Mouse (Mus musculus) liver, adult 2 months (tissue): Measurements from ENCODE around the gene Slc4a5. TPM values are rescaled to one million over a fixed set of nuclear protein-coding genes. Genes with fewer than 3 reads are reported as not detected.

Experiments used
- DNase-seq: peaks from one replicate; pipeline ENCODE4 v3.0.0-alpha.2; 2011; ENCODE audit warnings: low read depth, low spot score; ENCODE audit errors: extremely low read depth
- H3K27ac ChIP-seq: fragments of 200-500 bp; replicated peaks from 2 replicates; pipeline ENCODE4 v1.5.1; 2012; ENCODE audit warnings: low read depth, mild to moderate bottlenecking, control low read depth, inconsistent platforms, low read length; ENCODE audit not compliant: insufficient read depth
- H3K27me3 ChIP-seq: fragments of 200-500 bp; 2 replicates; pipeline ENCODE4 v1.6.1; 2012; ENCODE audit warnings: mild to moderate bottlenecking, moderate library complexity, low read length, inconsistent platforms; ENCODE audit not compliant: control insufficient read depth, insufficient read depth
- H3K36me3 ChIP-seq: fragments of 200-500 bp; 2 replicates; pipeline ENCODE4 v1.6.1; 2012; ENCODE audit warnings: low read length, inconsistent platforms; ENCODE audit not compliant: control insufficient read depth, insufficient read depth
- H3K4me1 ChIP-seq: fragments of 200-500 bp; 2 replicates; pipeline ENCODE4 v1.6.1; 2011; ENCODE audit warnings: low read length; ENCODE audit not compliant: control insufficient read depth, insufficient read depth
- H3K4me3 ChIP-seq: fragments of 200-500 bp; 2 replicates; pipeline ENCODE4 v1.5.1; 2011; ENCODE audit warnings: low read depth, mild to moderate bottlenecking, control low read depth, low read length, moderate library complexity; ENCODE audit not compliant: insufficient read depth
- H3K79me2 ChIP-seq: fragments of 200-500 bp; 2 replicates; pipeline ENCODE4 v1.6.1; 2012; ENCODE audit warnings: inconsistent platforms, mild to moderate bottlenecking, low read length, moderate library complexity; ENCODE audit not compliant: control insufficient read depth, insufficient read depth
- H3K9ac ChIP-seq: fragments of 200-500 bp; 2 replicates; pipeline ENCODE4 v1.6.1; 2012; ENCODE audit warnings: low read depth, mild to moderate bottlenecking, control low read depth, inconsistent platforms, low read length
- CTCF ChIP-seq: fragments of 200-500 bp; IDR thresholded peaks from 2 replicates; pipeline ENCODE4 v1.5.1; 2011; ENCODE audit warnings: low read depth, low read length, control low read depth
- POLR2A ChIP-seq: fragments of 200-500 bp; IDR thresholded peaks from 2 replicates; pipeline ENCODE4 v1.6.1; 2011; ENCODE audit warnings: low read length, control low read depth; ENCODE audit not compliant: insufficient read depth; ENCODE audit errors: extremely low read depth
- WGBS: fragments of 180-500 bp; shearing (Covaris S2); methylation state at CpG from one replicate; pipeline ENCODE4 v1.1.7; 2018; 5-methylcytosine and 5-hydroxymethylcytosine counted together
- polyA plus RNA-seq: library from polyadenylated mRNA; depleted of rRNA; stranded (reverse); fragments of >200 nt; gene quantifications from 2 replicates; pipeline ENCODE4 v1.2.3, GENCODE M21; 2012
- total RNA-seq: library from RNA; depleted of rRNA; stranded (reverse); fragments of >200 nt; gene quantifications from 2 replicates; pipeline ENCODE4 v1.2.3, GENCODE M21; 2014

The Slc4a5 gene
- total and polyA plus RNA-seq, 2 experiments, result under 0.01 to 0.28 TPM

GRCm38 (mm10) chr6:83179390-83180117 lies 40.1 kb upstream of the Slc4a5 start:
- H3K4me3 ChIP-seq, result no peak overlapping the region
- H3K4me1 ChIP-seq, result no peaks in the 10 kb centered on the region
- H3K79me2 ChIP-seq, result peaks cover 9% of the 10 kb centered on the region; the same call in 1 of the 2 replicates
- WGBS, result 72% methylated on average over 12 of the region's 12 CpGs
- no peak for TF ChIP-seq POLR2A
- no peak for TF ChIP-seq CTCF
- H3K36me3 ChIP-seq, result no peaks in the 10 kb centered on the region
- no peaks in the 10 kb centered on the region for H3K27me3 ChIP-seq
- DNase-seq, result no peak
- H3K9ac ChIP-seq, result no peak overlapping the region
- H3K27ac ChIP-seq, result no peak overlapping the region

- TF ChIP-seq CTCF (no peak), POLR2A (no peak)
Observed at GRCm38 (mm10) chr6:83180605-83181004, 39.0 kb upstream of the Slc4a5 start.

GRCm38 (mm10) chr6:83184858-83185435 lies 34.7 kb upstream of the Slc4a5 start:
- TF ChIP-seq CTCF (peak; percentile 28; the same call in 1 of the 2 replicates), POLR2A (no peak)
- peak; percentile 12 for DNase-seq
- H3K4me3 ChIP-seq, result no peak overlapping the region
- no peak overlapping the region for H3K9ac ChIP-seq
- no peaks in the 10 kb centered on the region for H3K27me3 ChIP-seq
- H3K4me1 ChIP-seq, result no peaks in the 10 kb centered on the region
- H3K79me2 ChIP-seq, result no peaks in the 10 kb centered on the region
- 94% methylated on average over 3 of the region's 3 CpGs for WGBS
- peaks cover 4% of the 10 kb centered on the region for H3K36me3 ChIP-seq
- no peak overlapping the region for H3K27ac ChIP-seq

More at GRCm38 (mm10) chr6:83180605-83181004, 39.0 kb upstream of the Slc4a5 start:
- no peak for DNase-seq
- H3K27me3 ChIP-seq, result no peaks in the 10 kb centered on the region
- H3K9ac ChIP-seq, result no peak overlapping the region
- 54% methylated on average over 6 of the region's 6 CpGs for WGBS
- H3K4me3 ChIP-seq, result no peak overlapping the region
- H3K4me1 ChIP-seq, result no peaks in the 10 kb centered on the region
- H3K27ac ChIP-seq, result no peak overlapping the region
- H3K79me2 ChIP-seq, result peaks cover 9% of the 10 kb centered on the region; the same call in 1 of the 2 replicates
- H3K36me3 ChIP-seq, result no peaks in the 10 kb centered on the region

GRCm38 (mm10) chr6:83185895-83186861 lies 33.5 kb upstream of the Slc4a5 start:
- 76% methylated on average over 25 of the region's 25 CpGs for WGBS
- no peak overlapping the region for H3K27ac ChIP-seq
- TF ChIP-seq CTCF (no peak), POLR2A (no peak)
- H3K4me1 ChIP-seq, result no peaks in the 10 kb centered on the region
- peaks cover 6% of the 10 kb centered on the region for H3K36me3 ChIP-seq
- H3K27me3 ChIP-seq, result no peaks in the 10 kb centered on the region
- H3K4me3 ChIP-seq, result no peak overlapping the region
- H3K9ac ChIP-seq, result no peak overlapping the region
- H3K79me2 ChIP-seq, result no peaks in the 10 kb centered on the region
- no peak for DNase-seq

GRCm38 (mm10) chr6:83186946-83187345 lies 32.7 kb upstream of the Slc4a5 start:
- DNase-seq, result no peak
- no peak overlapping the region for H3K27ac ChIP-seq
- 98% methylated on average over 2 of the region's 2 CpGs for WGBS
- no peaks in the 10 kb centered on the region for H3K4me1 ChIP-seq
- no peak overlapping the region for H3K9ac ChIP-seq
- peaks cover 9% of the 10 kb centered on the region for H3K36me3 ChIP-seq
- no peak overlapping the region for H3K4me3 ChIP-seq
- no peaks in the 10 kb centered on the region for H3K79me2 ChIP-seq
- TF ChIP-seq CTCF, result no peak
- no peak for TF ChIP-seq POLR2A
- H3K27me3 ChIP-seq, result no peaks in the 10 kb centered on the region
